Mouse (Mus musculus) bone marrow, adult 2 months (tissue): Measurements from ENCODE around the gene Hectd3. TPM values are rescaled to one million over a fixed set of nuclear protein-coding genes. Genes with fewer than 3 reads are reported as not detected.

Source experiments
- H3K27ac ChIP-seq: fragments of 200-500 bp; 2 replicates; pipeline ENCODE4 v1.5.1; 2012; ENCODE audit warnings: low read depth, mild to moderate bottlenecking, control low read depth, inconsistent platforms, low read length; ENCODE audit not compliant: control insufficient read depth, poor library complexity, insufficient read depth
- H3K4me1 ChIP-seq: fragments of 200-500 bp; 2 replicates; pipeline ENCODE4 v1.6.1; 2011; ENCODE audit warnings: low read length; ENCODE audit not compliant: control insufficient read depth, insufficient read depth
- H3K4me3 ChIP-seq: fragments of 200-500 bp; replicated peaks from 2 replicates; pipeline ENCODE3; 2011; ENCODE audit warnings: mild to moderate bottlenecking, low read depth, low read length, control low read depth; ENCODE audit not compliant: control insufficient read depth
- CTCF ChIP-seq: fragments of 200-500 bp; IDR thresholded peaks from 2 replicates; pipeline ENCODE4 v1.5.1; 2011; ENCODE audit warnings: low read length, control low read depth; ENCODE audit not compliant: control insufficient read depth, insufficient read depth
- POLR2A ChIP-seq: fragments of 200-500 bp; IDR thresholded peaks from 2 replicates; pipeline ENCODE4 v1.6.1; 2011; ENCODE audit warnings: low read depth, mild to moderate bottlenecking, control low read depth, low read length, borderline replicate concordance; ENCODE audit not compliant: control insufficient read depth
- WGBS: fragments of 180-500 bp; shearing (Covaris S2); methylation state at CpG from one replicate; pipeline ENCODE4 v1.1.7; 2018; 5-methylcytosine and 5-hydroxymethylcytosine counted together
- polyA plus RNA-seq: library from polyadenylated mRNA; stranded (reverse); fragments of >200 nt; gene quantifications from 2 replicates; pipeline ENCODE4 v1.2.4, GENCODE M21; 2011; ENCODE audit warnings: low replicate concordance; ENCODE audit not compliant: missing spikeins, insufficient read depth, insufficient read length

The Hectd3 gene
- polyA plus RNA-seq, 1 experiment: 18.7 TPM

DNA sequence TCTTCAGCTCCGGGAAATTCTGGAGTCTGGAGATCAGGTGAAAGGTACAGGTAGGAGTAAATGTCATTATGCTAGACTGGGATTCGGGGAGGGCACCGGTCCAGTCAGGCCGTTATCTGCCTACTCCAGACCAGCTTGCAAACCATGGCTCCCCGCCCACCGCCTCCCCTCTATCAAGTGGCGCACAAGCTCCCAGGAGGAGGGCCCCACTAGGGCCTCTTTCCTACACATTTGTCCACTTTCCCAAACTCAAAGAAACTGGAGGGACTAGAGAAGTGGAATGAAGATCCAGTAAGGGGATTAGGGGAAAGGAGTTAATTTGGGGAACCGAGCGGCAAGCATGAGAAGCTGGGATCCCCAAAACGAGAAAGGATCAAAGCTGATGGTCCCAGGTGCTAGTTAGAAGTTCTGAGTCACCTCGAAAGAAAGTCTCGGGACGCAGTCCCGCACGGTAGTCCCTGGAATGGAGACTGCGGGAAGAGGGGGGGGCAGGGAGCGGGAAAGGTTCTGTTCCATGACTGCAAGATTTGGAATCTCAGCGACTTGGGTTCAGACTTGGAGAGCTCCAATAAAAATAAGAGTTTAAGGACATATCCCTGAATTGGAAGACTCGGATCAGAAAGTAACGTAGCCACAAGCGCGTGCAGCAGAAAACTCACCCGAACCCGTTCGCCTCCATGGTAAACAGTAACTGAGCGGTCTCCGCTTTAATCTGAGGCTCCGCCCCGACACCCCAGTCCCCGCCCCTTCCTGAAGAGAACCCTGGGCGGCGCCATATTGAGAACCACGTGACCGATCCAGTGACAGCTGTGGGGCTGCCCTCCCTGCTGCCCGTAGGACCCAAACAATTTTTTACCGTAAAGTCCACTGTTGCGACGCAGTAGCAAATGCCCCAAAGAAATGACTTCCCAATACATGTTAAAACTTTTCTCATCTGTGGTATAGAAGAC, 1.2 kb upstream of the Hectd3 start, which contains the start of gene Urod:
Gene Urod, minus strand, starts transcription at position 742 of the 950 bp plus-strand sequence.
- H3K4me1 ChIP-seq: peaks cover 2% of the 10 kb centered on the region
- H3K27ac ChIP-seq: peak within 1 kb of the TSS; percentile 80
- H3K4me3 ChIP-seq: peak within 1 kb of the TSS; percentile 87
- 2% methylated on average over 38 of the region's 38 CpGs for WGBS
- TF ChIP-seq CTCF (no peak), POLR2A (peak; percentile 62)

- under 1% methylated on average over 16 of the region's 16 CpGs for WGBS
Observed at GRCm38 (mm10) chr4:116995798-116996135, 650 bp downstream of the Hectd3 start.

DNA sequence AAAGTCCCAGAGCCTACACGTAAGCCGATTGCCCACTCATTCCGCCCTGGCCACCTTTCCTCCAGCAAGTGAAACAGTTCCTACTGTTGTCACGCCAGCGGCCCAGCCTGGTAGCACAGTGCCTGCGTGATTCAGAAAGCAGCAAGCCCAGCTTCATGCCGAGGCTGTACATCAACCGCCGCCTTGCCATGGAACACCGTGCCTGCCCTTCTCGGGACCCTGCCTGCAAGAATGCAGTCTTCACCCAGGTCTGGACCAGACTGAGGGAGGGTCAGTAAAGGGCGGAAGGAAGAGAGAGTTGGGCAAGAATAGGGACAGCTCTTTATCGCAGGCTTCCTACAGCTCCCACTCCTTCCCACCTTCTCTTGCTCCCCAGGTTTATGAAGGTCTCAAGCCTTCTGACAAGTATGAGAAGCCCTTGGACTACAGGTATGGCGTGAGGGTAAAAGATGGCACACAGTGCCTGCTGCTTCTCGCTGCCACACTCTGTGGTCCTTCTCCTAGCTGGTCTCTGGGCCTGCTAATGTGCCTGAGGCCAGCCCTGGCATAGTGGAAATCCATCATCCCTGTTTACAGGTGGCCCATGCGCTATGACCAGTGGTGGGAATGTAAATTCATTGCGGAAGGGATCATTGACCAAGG, 4.5 kb downstream of the Hectd3 start:
- no peak overlapping the region for H3K4me3 ChIP-seq
- TF ChIP-seq CTCF (no peak), POLR2A (no peak)
- peaks cover 2% of the 10 kb centered on the region for H3K4me1 ChIP-seq
- H3K27ac ChIP-seq: no peak overlapping the region
- WGBS: 92% methylated on average over 17 of the region's 17 CpGs

More at GRCm38 (mm10) chr4:116995798-116996135, 650 bp downstream of the Hectd3 start:
- TF ChIP-seq CTCF (peak; percentile 55), POLR2A (no peak)
- Histone ChIP-seq H3K27ac (peak overlapping the region; percentile 80), H3K4me3 (peak overlapping the region; percentile 83), H3K4me1 (peaks cover 2% of the 10 kb centered on the region)

GRCm38 (mm10) chr4:117001957-117002356, 6.8 kb downstream of the Hectd3 start:
- WGBS: 93% methylated on average over 16 of the region's 16 CpGs

DNA sequence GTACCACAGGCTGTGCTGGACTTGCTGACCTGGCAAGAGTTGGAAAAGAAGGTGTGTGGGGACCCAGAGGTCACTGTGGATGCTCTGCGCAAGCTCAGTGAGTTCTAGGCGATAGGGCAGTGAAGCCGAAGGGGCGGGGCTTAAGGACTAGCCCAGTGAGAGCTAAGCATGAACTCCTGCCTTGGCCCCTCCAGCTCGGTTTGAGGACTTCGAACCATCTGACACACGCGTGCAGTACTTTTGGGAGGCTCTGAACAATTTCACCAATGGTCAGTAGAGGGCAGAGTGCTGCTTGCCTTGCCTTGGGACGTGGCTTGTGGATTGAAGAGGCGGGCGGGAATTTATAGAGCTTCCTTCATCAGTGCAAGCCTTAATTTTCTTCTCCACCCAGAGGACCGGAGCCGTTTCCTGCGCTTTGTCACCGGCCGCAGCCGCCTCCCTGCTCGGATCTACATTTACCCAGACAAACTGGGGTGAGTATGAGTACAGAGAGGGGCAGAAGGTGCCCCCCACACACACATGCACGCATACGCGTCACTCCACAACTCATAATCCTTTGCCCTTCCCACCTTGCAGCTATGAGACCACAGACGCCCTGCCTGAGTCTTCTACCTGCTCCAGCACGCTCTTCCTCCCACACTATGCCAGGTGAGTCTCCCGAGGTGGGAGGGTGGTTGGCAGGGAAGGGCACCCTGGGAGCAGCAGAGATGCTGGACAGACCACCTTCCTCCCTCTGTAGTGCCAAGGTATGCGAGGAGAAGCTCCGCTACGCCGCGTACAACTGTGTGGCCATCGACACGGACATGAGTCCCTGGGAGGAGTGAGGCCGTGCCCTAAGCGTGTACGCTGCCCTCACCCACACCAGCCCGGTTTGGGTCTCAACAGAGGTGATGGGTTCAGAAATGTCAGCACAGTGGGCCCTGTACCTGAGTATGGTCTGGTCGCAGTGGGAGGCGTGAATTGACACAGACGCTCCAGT, 7.7 kb downstream of the Hectd3 start:
- H3K4me3 ChIP-seq: no peak overlapping the region
- H3K4me1 ChIP-seq: no peaks in the 10 kb centered on the region
- no peak overlapping the region for H3K27ac ChIP-seq
- WGBS: 73% methylated on average over 38 of the region's 38 CpGs
- no peak for TF ChIP-seq POLR2A
- peak; percentile 68 for TF ChIP-seq CTCF

More at GRCm38 (mm10) chr4:117001957-117002356, 6.8 kb downstream of the Hectd3 start:
- no peak overlapping the region for H3K4me3 ChIP-seq
- TF ChIP-seq POLR2A: no peak; the same call in 1 of the 2 replicates
- no peak for TF ChIP-seq CTCF
- no peak overlapping the region for H3K27ac ChIP-seq
- H3K4me1 ChIP-seq: no peaks in the 10 kb centered on the region

DNA sequence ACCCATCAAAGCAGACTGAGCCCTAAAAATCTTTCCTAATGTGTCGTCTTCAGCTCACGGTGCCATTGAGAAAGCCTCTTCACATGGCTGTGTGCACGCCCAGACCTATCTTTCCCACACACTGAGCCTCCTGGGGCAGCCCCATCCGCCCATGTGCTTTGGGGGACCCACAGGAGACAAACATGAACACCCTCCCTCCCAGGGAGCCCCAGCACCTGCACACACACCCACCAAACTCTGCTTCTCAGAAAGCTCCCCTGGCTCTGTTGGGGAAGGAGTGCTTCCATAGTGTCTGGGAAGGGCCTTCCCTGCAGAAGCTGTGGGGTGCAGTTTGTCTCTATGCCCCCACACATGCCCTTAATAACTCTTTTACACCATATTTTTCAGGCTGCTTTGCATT, 9.5 kb downstream of the Hectd3 start:
- WGBS: 91% methylated on average over 4 of the region's 4 CpGs
- no peak for TF ChIP-seq CTCF
- TF ChIP-seq POLR2A: no peak
- Histone ChIP-seq H3K4me1 (no peaks in the 10 kb centered on the region), H3K4me3 (no peak overlapping the region), H3K27ac (no peak overlapping the region)

GRCm38 (mm10) chr4:117005611-117006400, 10.7 kb downstream of the Hectd3 start:
- no peak for TF ChIP-seq POLR2A
- no peak for TF ChIP-seq CTCF
- Histone ChIP-seq H3K27ac (no peak overlapping the region), H3K4me3 (no peak overlapping the region), H3K4me1 (no peaks in the 10 kb centered on the region)
- WGBS: 81% methylated on average over 7 of the region's 7 CpGs
